Mouse (Mus musculus): Measurements from ENCODE around the gene Aif1.

Aif1 gene

GRCm38 (mm10) chr17:35166352-35167035 is 9.4 kb downstream of the Aif1 start:
- peak; percentile 88 for DNase-seq (ENCODE audit: low read depth, low spot score)

- peak; percentile 35 for DNase-seq (ENCODE audit: low read depth, low spot score)
Measured at GRCm38 (mm10) chr17:35165451-35166155, 10.3 kb downstream of the Aif1 start.

- peak; percentile 100 for DNase-seq (ENCODE audit: low read depth, low spot score)
Measured at GRCm38 (mm10) chr17:35164568-35165450, 11.1 kb downstream of the Aif1 start, which contains the start of gene Prrc2a. Prrc2a (minus strand) TSS chr17:35164897.

GRCm38 (mm10) chr17:35164218-35164567 is 11.7 kb downstream of the Aif1 start:
- DNase-seq (ENCODE audit: low read depth, low spot score), result peak; percentile 19

- DNase-seq (ENCODE audit: low read depth, low spot score), result peak; percentile 49
Measured at GRCm38 (mm10) chr17:35163326-35164081, 12.4 kb downstream of the Aif1 start.

GRCm38 (mm10) chr17:35162730-35163129 is 13.1 kb downstream of the Aif1 start:
- DNase-seq (ENCODE audit: low read depth, low spot score), result peak; percentile 46

- DNase-seq (ENCODE audit: low read depth, low spot score), result no peak
Measured at GRCm38 (mm10) chr17:35162121-35162520, 13.7 kb downstream of the Aif1 start.

- no peak for DNase-seq (ENCODE audit: low read depth, low spot score)
Measured at GRCm38 (mm10) chr17:35161421-35161820, 14.4 kb downstream of the Aif1 start.

GRCm38 (mm10) chr17:35159638-35160037 is 16.2 kb downstream of the Aif1 start:
- no peak for DNase-seq (ENCODE audit: low read depth, low spot score)

- DNase-seq (ENCODE audit: low read depth, low spot score), result no peak
Measured at GRCm38 (mm10) chr17:35158850-35159593, 16.8 kb downstream of the Aif1 start.

- DNase-seq (ENCODE audit: low read depth, low spot score), result no peak
Measured at GRCm38 (mm10) chr17:35157661-35158175, 18.1 kb downstream of the Aif1 start.

- no peak for DNase-seq (ENCODE audit: low read depth, low spot score)
Measured at GRCm38 (mm10) chr17:35157254-35157653, 18.6 kb downstream of the Aif1 start.

- no peak for DNase-seq (ENCODE audit: low read depth, low spot score)
Measured at GRCm38 (mm10) chr17:35156461-35157200, 19.2 kb downstream of the Aif1 start.

- DNase-seq (ENCODE audit: low read depth, low spot score), result no peak
Measured at GRCm38 (mm10) chr17:35155451-35155850, 20.4 kb downstream of the Aif1 start.

- DNase-seq (ENCODE audit: low read depth, low spot score), result no peak
Measured at GRCm38 (mm10) chr17:35154616-35155015, 21.3 kb downstream of the Aif1 start.

GRCm38 (mm10) chr17:35153931-35154330 is 21.9 kb downstream of the Aif1 start:
- peak; percentile 42 for DNase-seq (ENCODE audit: low read depth, low spot score)

- DNase-seq (ENCODE audit: low read depth, low spot score), result no peak
Measured at GRCm38 (mm10) chr17:35153077-35153476, 22.8 kb downstream of the Aif1 start.

GRCm38 (mm10) chr17:35152121-35152520 is 23.7 kb downstream of the Aif1 start:
- DNase-seq (ENCODE audit: low read depth, low spot score), result no peak

- peak; percentile 40 for DNase-seq (ENCODE audit: low read depth, low spot score)
Measured at GRCm38 (mm10) chr17:35147922-35148639, 27.8 kb downstream of the Aif1 start.

Measured in 3T3-L1 (cell line).